Comparison of ENCODE assay signal across 16 mouse cellular contexts in genomic region chr6:95546189-95546832, GRCm38 (mm10).
DNase-seq lines count a peak whose midpoint lies in the region; ATAC-seq and TF ChIP-seq lines count a peak whose summit lies in the region.
"Had no signal": no experiment of that assay in that cellular context is flagged by ENCODE, and none has a peak within 500 bp of the region (broad histone marks: within the 10 kb centered on the region; RNA-seq: fewer than 3 reads in every experiment).

No protein-coding gene starts in this region.

- no peak overlapping the region for H3K4me3 ChIP-seq in forebrain, embryonic 11.5 days (ENCODE audit: low read depth, low read length)
- no peak overlapping the region for H3K4me3 ChIP-seq in forebrain, embryonic 10.5 days
- H3K4me3 ChIP-seq in lung, embryonic 14.5 days (ENCODE audit: low read depth, low read length), result no peak overlapping the region
- H3K4me3 ChIP-seq in lung, adult 2 months (replicated peaks; ENCODE audit: extremely low read depth, low read depth, low read length), result no peak overlapping the region
- no peak overlapping the region for H3K4me3 ChIP-seq in neural tube, embryonic 12.5 days
- H3K4me3 ChIP-seq: erythroblast, embryonic 14.5 days; heart, embryonic 15.5 days; hindbrain, embryonic 15.5 days; limb, embryonic 15.5 days had no signal

- no peak overlapping the region for H3K27ac ChIP-seq in forebrain, embryonic 11.5 days (ENCODE audit: low read depth, low read length)
- H3K27ac ChIP-seq in forebrain, embryonic 10.5 days, result no peak overlapping the region
- peak overlapping the region; percentile 27; the same call in 1 of the 2 replicates for H3K27ac ChIP-seq in lung, embryonic 14.5 days (ENCODE audit: low read depth)
- H3K27ac ChIP-seq in neural tube, embryonic 12.5 days, result no peak overlapping the region
- H3K27ac ChIP-seq: heart, embryonic 15.5 days; hindbrain, embryonic 15.5 days; limb, embryonic 15.5 days had no signal

- H3K4me2 ChIP-seq in forebrain, embryonic 11.5 days (ENCODE audit: low read depth, low read length, severe bottlenecking), result no peak overlapping the region
- no peak overlapping the region for H3K4me2 ChIP-seq in lung, embryonic 14.5 days
- H3K4me2 ChIP-seq in neural tube, embryonic 12.5 days (replicated peaks), result no peak overlapping the region
- H3K4me2 ChIP-seq: heart, embryonic 15.5 days; hindbrain, embryonic 15.5 days; limb, embryonic 15.5 days had no signal

- H3K36me3 ChIP-seq in forebrain, embryonic 11.5 days (ENCODE audit: control insufficient read depth, insufficient read depth, low read length), result no peaks in the 10 kb centered on the region
- no peaks in the 10 kb centered on the region for H3K36me3 ChIP-seq in forebrain, embryonic 10.5 days (replicated peaks)
- no peaks in the 10 kb centered on the region for H3K36me3 ChIP-seq in lung, embryonic 14.5 days (ENCODE audit: insufficient read depth)
- H3K36me3 ChIP-seq in neural tube, embryonic 12.5 days, result no peaks in the 10 kb centered on the region
- H3K36me3 ChIP-seq: heart, embryonic 15.5 days; hindbrain, embryonic 15.5 days; limb, embryonic 15.5 days had no signal

- DNase-seq in forebrain, embryonic 11.5 days (ENCODE audit: low spot score), result no peak
- DNase-seq in forebrain, embryonic 10.5 days (ENCODE audit: extremely low spot score, low spot score), result no peak
- no peak for DNase-seq in lung, embryonic 14.5 days
- no peak for DNase-seq in lung, adult 2 months
- no peak for DNase-seq in neural tube, embryonic 10.5 days (ENCODE audit: extremely low spot score, low spot score)
- peak; percentile 8 for DNase-seq in mesoderm, embryonic 11.5 days (ENCODE audit: low read depth, low spot score)
- no peak for DNase-seq in cerebellum, adult 9-11 months
- DNase-seq: adrenal gland, postnatal 25 days; cerebellum, adult 9-10 months; layer of hippocampus, adult 9-11 months; liver, postnatal 0 days had no signal

- H3K9me3 ChIP-seq in forebrain, embryonic 11.5 days (ENCODE audit: control insufficient read depth, low read length), result no peaks in the 10 kb centered on the region
- H3K9me3 ChIP-seq in forebrain, embryonic 10.5 days, result no peaks in the 10 kb centered on the region
- H3K9me3 ChIP-seq in lung, embryonic 14.5 days (ENCODE audit: low read depth, low read length), result no peaks in the 10 kb centered on the region
- H3K9me3 ChIP-seq in neural tube, embryonic 12.5 days, result no peaks in the 10 kb centered on the region
- H3K9me3 ChIP-seq: heart, embryonic 15.5 days; hindbrain, embryonic 15.5 days; limb, embryonic 15.5 days had no signal

- no peak for TF ChIP-seq POLR2A in lung, adult 2 months (IDR thresholded peaks at IDR 0.05; ENCODE audit: borderline replicate concordance, extremely low read depth, low read depth, low read length)

- no peak for TF ChIP-seq CTCF in lung, embryonic 14.5 days (IDR thresholded peaks at IDR 0.05; ENCODE audit: low read depth)
- TF ChIP-seq CTCF in lung, adult 2 months (IDR thresholded peaks at IDR 0.05; ENCODE audit: insufficient read depth, low read length), result no peak

- ATAC-seq in forebrain, embryonic 11.5 days (replicated peaks; ENCODE audit: low FRiP score), result peak; percentile 66; the same call in 1 of the 2 replicates
- no peak for ATAC-seq in lung, embryonic 14.5 days (ENCODE audit: insufficient read depth)
- ATAC-seq in neural tube, embryonic 12.5 days (ENCODE audit: low FRiP score, low read depth), result peak; percentile 82
- ATAC-seq: liver, postnatal 0 days had no signal

- H3K4me1 ChIP-seq in forebrain, embryonic 11.5 days (replicated peaks; ENCODE audit: control insufficient read depth, insufficient read depth, low read length), result no peaks in the 10 kb centered on the region
- H3K4me1 ChIP-seq in forebrain, embryonic 10.5 days, result peaks cover 8% of the 10 kb centered on the region
- H3K4me1 ChIP-seq in lung, embryonic 14.5 days (ENCODE audit: insufficient read depth), result 0 out of 2 replicates have a peak, but pooled peaks cover 3% of the 10 kb centered on the region
- H3K4me1 ChIP-seq in lung, adult 2 months (ENCODE audit: control insufficient read depth, insufficient read depth, low read length), result peaks cover 5% of the 10 kb centered on the region; the same call in 1 of the 2 replicates
- peaks cover 9% of the 10 kb centered on the region; the same call in 1 of the 2 replicates for H3K4me1 ChIP-seq in neural tube, embryonic 12.5 days
- H3K4me1 ChIP-seq: limb, embryonic 15.5 days had no signal

- 69% methylated on average over 7 of the region's 7 CpGs for WGBS in forebrain, embryonic 11.5 days
- 86% methylated on average over 7 of the region's 7 CpGs for WGBS in forebrain, embryonic 10.5 days
- 83% methylated on average over 7 of the region's 7 CpGs for WGBS in lung, embryonic 14.5 days
- 68% methylated on average over 7 of the region's 7 CpGs for WGBS in lung, adult 2 months
- 38% methylated on average over 7 of the region's 7 CpGs for WGBS in neural tube, embryonic 12.5 days

- no peak overlapping the region for H3K9ac ChIP-seq in forebrain, embryonic 11.5 days (ENCODE audit: low read length)
- no peak overlapping the region for H3K9ac ChIP-seq in lung, embryonic 14.5 days
- no peak overlapping the region for H3K9ac ChIP-seq in neural tube, embryonic 12.5 days
- H3K9ac ChIP-seq: heart, embryonic 15.5 days; hindbrain, embryonic 15.5 days; limb, embryonic 15.5 days; liver, postnatal 0 days had no signal

- no peaks in the 10 kb centered on the region for H3K27me3 ChIP-seq in forebrain, embryonic 11.5 days (ENCODE audit: control insufficient read depth, insufficient read depth, low read length)
- H3K27me3 ChIP-seq in forebrain, embryonic 10.5 days (ENCODE audit: poor library complexity, severe bottlenecking), result no peaks in the 10 kb centered on the region
- no peaks in the 10 kb centered on the region for H3K27me3 ChIP-seq in lung, embryonic 14.5 days (ENCODE audit: insufficient read depth, low read length)
- no peaks in the 10 kb centered on the region for H3K27me3 ChIP-seq in neural tube, embryonic 12.5 days (replicated peaks)
- H3K27me3 ChIP-seq: heart, embryonic 15.5 days; limb, embryonic 15.5 days had no signal
